Mouse (Mus musculus): ENCODE measurements around the gene Lrrc61.
A peak's percentile ranks its signal among the peaks of the same experiment; 100 is the strongest.

Lrrc61 gene

GRCm38 (mm10) chr6:48546858-48547257, 7.7 kb upstream of the Lrrc61 start:
- no peak for DNase-seq (ENCODE audit: low read depth, low spot score)

GRCm38 (mm10) chr6:48548314-48548713, 6.3 kb upstream of the Lrrc61 start:
- no peak for DNase-seq (ENCODE audit: low read depth, low spot score)

GRCm38 (mm10) chr6:48552918-48553317, 1.7 kb upstream of the Lrrc61 start:
- peak; percentile 68 for DNase-seq (ENCODE audit: low read depth, low spot score)

GRCm38 (mm10) chr6:48553819-48554218, 777 bp upstream of the Lrrc61 start:
- DNase-seq (ENCODE audit: low read depth, low spot score): no peak

GRCm38 (mm10) chr6:48555104-48555890, 701 bp downstream of the Lrrc61 start:
- DNase-seq (ENCODE audit: low read depth, low spot score): peak; percentile 44

GRCm38 (mm10) chr6:48555956-48556355, 1.4 kb downstream of the Lrrc61 start:
- DNase-seq (ENCODE audit: low read depth, low spot score): no peak

- no peak for DNase-seq (ENCODE audit: low read depth, low spot score)
Observed at GRCm38 (mm10) chr6:48565693-48566310, 11.2 kb downstream of the Lrrc61 start.

GRCm38 (mm10) chr6:48566312-48566711, 11.7 kb downstream of the Lrrc61 start:
- DNase-seq (ENCODE audit: low read depth, low spot score): no peak

GRCm38 (mm10) chr6:48568036-48568984, 13.7 kb downstream of the Lrrc61 start:
- DNase-seq (ENCODE audit: low read depth, low spot score): no peak

GRCm38 (mm10) chr6:48569065-48569807, 14.6 kb downstream of the Lrrc61 start:
- DNase-seq (ENCODE audit: low read depth, low spot score): peak; percentile 37

GRCm38 (mm10) chr6:48572014-48572413, 17.4 kb downstream of the Lrrc61 start:
- no peak for DNase-seq (ENCODE audit: low read depth, low spot score)

- DNase-seq (ENCODE audit: low read depth, low spot score): no peak
Observed at GRCm38 (mm10) chr6:48572572-48573061, 18.0 kb downstream of the Lrrc61 start, which contains the start of gene Rarres2. Gene Rarres2, minus strand, starts transcription at chr6:48572789.

- no peak for DNase-seq (ENCODE audit: low read depth, low spot score)
Observed at GRCm38 (mm10) chr6:48573280-48573679, 18.7 kb downstream of the Lrrc61 start.

GRCm38 (mm10) chr6:48573981-48574380, 19.4 kb downstream of the Lrrc61 start:
- DNase-seq (ENCODE audit: low read depth, low spot score): no peak

GRCm38 (mm10) chr6:48578736-48579135, 24.1 kb downstream of the Lrrc61 start:
- DNase-seq (ENCODE audit: low read depth, low spot score): no peak

- DNase-seq (ENCODE audit: low read depth, low spot score): peak; percentile 27
Observed at GRCm38 (mm10) chr6:48579215-48579648, 24.6 kb downstream of the Lrrc61 start.

- no peak for DNase-seq (ENCODE audit: low read depth, low spot score)
Observed at GRCm38 (mm10) chr6:48581257-48581656, 26.7 kb downstream of the Lrrc61 start.

GRCm38 (mm10) chr6:48582037-48582436, 27.4 kb downstream of the Lrrc61 start:
- peak; percentile 83 for DNase-seq (ENCODE audit: low read depth, low spot score)

GRCm38 (mm10) chr6:48589194-48589750, 34.7 kb downstream of the Lrrc61 start, which contains the start of gene Gm45021:
Gene Gm45021, plus strand, starts transcription at chr6:48589610.
- no peak for DNase-seq (ENCODE audit: low read depth, low spot score)

- DNase-seq (ENCODE audit: low read depth, low spot score): no peak
Observed at GRCm38 (mm10) chr6:48591221-48591845, 36.7 kb downstream of the Lrrc61 start.

All from CD4-positive, CD25-positive, alpha-beta regulatory T cell, adult 2 months (primary cell).